29 mouse cellular contexts compared by ENCODE assay signal in the genomic region with DNA sequence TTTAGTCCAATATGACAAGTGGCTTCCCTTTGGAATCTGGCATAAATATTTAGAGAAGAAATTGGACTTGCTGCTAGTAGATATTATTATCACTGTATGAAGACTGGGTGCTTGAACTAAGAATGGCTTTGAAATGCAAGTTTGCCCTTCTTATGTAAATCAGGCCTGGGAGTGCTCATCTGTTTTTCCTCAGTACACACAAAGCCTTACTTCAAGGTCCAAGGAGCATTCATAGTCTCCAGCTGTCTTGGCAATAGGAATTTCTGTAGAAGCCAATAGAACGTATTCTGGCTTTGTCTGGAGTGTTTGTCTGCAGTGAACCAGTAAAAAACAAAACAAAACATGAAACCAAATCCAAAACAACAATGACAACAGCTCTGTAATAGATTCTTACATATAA.
DNase-seq lines count a peak whose midpoint lies in the region; ATAC-seq and TF ChIP-seq lines count a peak whose summit lies in the region.
"Had no signal": no experiment of that assay in that cellular context is flagged by ENCODE, and none has a peak within 500 bp of the region (broad histone marks: within the 10 kb centered on the region; RNA-seq: fewer than 3 reads in every experiment).

No protein-coding gene starts in this region.

- no peak for TF ChIP-seq POLR2A in kidney, adult 2 months (IDR thresholded peaks at IDR 0.05; ENCODE audit: low read depth, low read length)
- no peak for TF ChIP-seq POLR2A in brain, embryonic 14.5 days (IDR thresholded peaks at IDR 0.05; ENCODE audit: borderline replicate concordance, extremely low read depth, insufficient read depth, insufficient read length, poor library complexity, severe bottlenecking)

- H3K27me3 ChIP-seq in embryonic facial prominence, embryonic 14.5 days (replicated peaks; ENCODE audit: control insufficient read depth, insufficient read depth, low read length): no peaks in the 10 kb centered on the region
- H3K27me3 ChIP-seq in embryonic facial prominence, embryonic 10.5 days (replicated peaks; ENCODE audit: low read depth, poor library complexity, severe bottlenecking): no peaks in the 10 kb centered on the region
- H3K27me3 ChIP-seq in kidney, adult 2 months (replicated peaks; ENCODE audit: control insufficient read depth, insufficient read depth, low read length): no peaks in the 10 kb centered on the region
- no peaks in the 10 kb centered on the region for H3K27me3 ChIP-seq in kidney, embryonic 15.5 days
- H3K27me3 ChIP-seq: embryonic facial prominence, embryonic 12.5 days; hindbrain, embryonic 13.5 days; neural tube, embryonic 12.5 days had no signal

- no peak for TF ChIP-seq CTCF in kidney, adult 2 months (conservative IDR thresholded peaks at IDR 0.05; ENCODE audit: insufficient read depth, insufficient read length, low read depth, low read length)
- TF ChIP-seq CTCF in brain, embryonic 14.5 days (IDR thresholded peaks at IDR 0.05; ENCODE audit: borderline replicate concordance, extremely low read depth, insufficient read depth, insufficient read length): no peak

- DNase-seq in embryonic facial prominence, embryonic 14.5 days (ENCODE audit: low spot score): peak; percentile 0
- DNase-seq in embryonic facial prominence, embryonic 10.5 days (ENCODE audit: low spot score): no peak
- peak; percentile 52 for DNase-seq in kidney, adult 2 months
- peak; percentile 1 for DNase-seq in ES-E14 (ENCODE audit: low read depth, low spot score)
- DNase-seq in brain, embryonic 14.5 days (ENCODE audit: low read depth): peak; percentile 49
- DNase-seq in left cerebral cortex, postnatal 25 days (ENCODE audit: low spot score in 2 of 2): no peak
- DNase-seq: adrenal gland, postnatal 14 days; cerebellum, adult 18-20 months; gastrocnemius, postnatal 14 days; heart, postnatal 14 days; kidney, adult 11 months; liver; lung, adult 2 months; lung, postnatal 10 days; right cerebral cortex, adult 18-20 months; spleen, adult 18-20 months; thymus, adult 18-20 months; thymus, postnatal 25 days had no signal

- no peak overlapping the region for H3K4me3 ChIP-seq in embryonic facial prominence, embryonic 14.5 days (ENCODE audit: low read depth, low read length)
- no peak overlapping the region for H3K4me3 ChIP-seq in embryonic facial prominence, embryonic 10.5 days
- H3K4me3 ChIP-seq in kidney, adult 2 months (ENCODE audit: insufficient read depth, low read depth, low read length): no peak overlapping the region
- no peak overlapping the region for H3K4me3 ChIP-seq in kidney, embryonic 15.5 days (replicated peaks)
- no peak overlapping the region for H3K4me3 ChIP-seq in ES-E14 (ENCODE audit: insufficient read depth in 1 of 2, low read depth in 1 of 2, low read length in 2 of 2, poor library complexity in 1 of 2, severe bottlenecking in 1 of 2)
- H3K4me3 ChIP-seq: embryonic facial prominence, embryonic 12.5 days; forebrain, embryonic 10.5 days; hindbrain, embryonic 13.5 days; myocyte; neural tube, embryonic 12.5 days had no signal

- H3K9me3 ChIP-seq in embryonic facial prominence, embryonic 14.5 days (ENCODE audit: control insufficient read depth, low read length): no peaks in the 10 kb centered on the region
- H3K9me3 ChIP-seq in embryonic facial prominence, embryonic 10.5 days: no peaks in the 10 kb centered on the region
- no peaks in the 10 kb centered on the region for H3K9me3 ChIP-seq in kidney, embryonic 15.5 days (replicated peaks)
- no peaks in the 10 kb centered on the region for H3K9me3 ChIP-seq in ES-E14 (ENCODE audit: control insufficient read depth, insufficient read depth, low read depth, low read length)
- H3K9me3 ChIP-seq: embryonic facial prominence, embryonic 12.5 days; forebrain, embryonic 10.5 days; hindbrain, embryonic 13.5 days; neural tube, embryonic 12.5 days had no signal

- H3K27ac ChIP-seq in embryonic facial prominence, embryonic 14.5 days (replicated peaks; ENCODE audit: low read depth, low read length): no peak overlapping the region
- H3K27ac ChIP-seq in embryonic facial prominence, embryonic 10.5 days (replicated peaks): no peak overlapping the region
- H3K27ac ChIP-seq in kidney, adult 2 months (ENCODE audit: insufficient read depth, low read depth, low read length): no peak overlapping the region
- no peak overlapping the region for H3K27ac ChIP-seq in kidney, embryonic 15.5 days
- H3K27ac ChIP-seq in ES-E14 (ENCODE audit: insufficient read depth, low read depth, low read length, poor library complexity, severe bottlenecking): no peak overlapping the region
- H3K27ac ChIP-seq: embryonic facial prominence, embryonic 12.5 days; forebrain, embryonic 10.5 days; hindbrain, embryonic 13.5 days; kidney, postnatal 0 days; liver, embryonic 14.5 days; macrophage; neural tube, embryonic 12.5 days had no signal

- no peak for ATAC-seq in embryonic facial prominence, embryonic 14.5 days (ENCODE audit: low read depth)
- ATAC-seq in kidney, embryonic 15.5 days (replicated peaks; ENCODE audit: low FRiP score): no peak
- ATAC-seq: inflammation-experienced regulatory T-cells, adult 6 months; midbrain, embryonic 16.5 days had no signal

- intact Hi-C loops in left cerebral cortex, postnatal 25 days (cut with DNase I): no loop called here

- WGBS in embryonic facial prominence, embryonic 14.5 days: 25% methylated on average over 1 of the region's 1 CpGs
- WGBS in embryonic facial prominence, embryonic 10.5 days: 24% methylated on average over 1 of the region's 1 CpGs
- WGBS in kidney, adult 2 months: 22% methylated on average over 1 of the region's 1 CpGs
- WGBS in kidney, embryonic 15.5 days: 48% methylated on average over 1 of the region's 1 CpGs

- in situ Hi-C loops in ES-E14 (cut with MboI; ENCODE audit: low sequenced_read_pairs in 2 of 2, unreplicated experiment in 2 of 2): no loop called here

- no peaks in the 10 kb centered on the region for H3K4me1 ChIP-seq in embryonic facial prominence, embryonic 14.5 days (ENCODE audit: control insufficient read depth, insufficient read depth, low read length)
- no peaks in the 10 kb centered on the region for H3K4me1 ChIP-seq in embryonic facial prominence, embryonic 10.5 days
- no peaks in the 10 kb centered on the region for H3K4me1 ChIP-seq in kidney, adult 2 months (ENCODE audit: control insufficient read depth, insufficient read depth, low read length)
- no peaks in the 10 kb centered on the region for H3K4me1 ChIP-seq in kidney, embryonic 15.5 days
- no peaks in the 10 kb centered on the region for H3K4me1 ChIP-seq in ES-E14 (ENCODE audit: control insufficient read depth in 2 of 2, insufficient read depth in 2 of 2, low read length in 2 of 2, poor library complexity in 1 of 2)
- H3K4me1 ChIP-seq: embryonic facial prominence, embryonic 12.5 days; forebrain, embryonic 10.5 days; hindbrain, embryonic 13.5 days; neural tube, embryonic 12.5 days had no signal

- no peak overlapping the region for H3K4me2 ChIP-seq in embryonic facial prominence, embryonic 14.5 days (ENCODE audit: low read depth, low read length)
- H3K4me2 ChIP-seq in kidney, embryonic 15.5 days: no peak overlapping the region
- H3K4me2 ChIP-seq: embryonic facial prominence, embryonic 12.5 days; hindbrain, embryonic 13.5 days; neural tube, embryonic 12.5 days had no signal

- no peaks in the 10 kb centered on the region for H3K36me3 ChIP-seq in embryonic facial prominence, embryonic 14.5 days (ENCODE audit: control insufficient read depth, insufficient read depth, low read length)
- no peaks in the 10 kb centered on the region for H3K36me3 ChIP-seq in embryonic facial prominence, embryonic 10.5 days (replicated peaks)
- H3K36me3 ChIP-seq in kidney, adult 2 months (ENCODE audit: control insufficient read depth, insufficient read depth, low read length): no peaks in the 10 kb centered on the region
- H3K36me3 ChIP-seq in kidney, embryonic 15.5 days: no peaks in the 10 kb centered on the region
- H3K36me3 ChIP-seq in ES-E14 (ENCODE audit: control insufficient read depth, insufficient read depth, low read length, poor library complexity, severe bottlenecking): no peaks in the 10 kb centered on the region
- H3K36me3 ChIP-seq: embryonic facial prominence, embryonic 12.5 days; forebrain, embryonic 10.5 days; hindbrain, embryonic 13.5 days; neural tube, embryonic 12.5 days had no signal

- H3K9ac ChIP-seq in embryonic facial prominence, embryonic 14.5 days (ENCODE audit: low read depth, low read length): no peak overlapping the region
- no peak overlapping the region for H3K9ac ChIP-seq in kidney, embryonic 15.5 days
- H3K9ac ChIP-seq in ES-E14 (ENCODE audit: insufficient read depth, low read depth, low read length, poor library complexity, severe bottlenecking): no peak overlapping the region
- H3K9ac ChIP-seq: embryonic facial prominence, embryonic 12.5 days; hindbrain, embryonic 13.5 days; liver, embryonic 14.5 days; neural tube, embryonic 12.5 days had no signal

TF ChIP-seq in ES-E14, 5 proteins besides CTCF, POLR2A, EP300 and RAD21:
- TF ChIP-seq HCFC1 (IDR thresholded peaks at IDR 0.05; ENCODE audit: borderline replicate concordance, insufficient read depth, low read length) (no peak), ZNF384 (IDR thresholded peaks at IDR 0.05; ENCODE audit: low read depth, low read length) (no peak), MAFK (IDR thresholded peaks at IDR 0.05; ENCODE audit: insufficient read depth, low read depth, low read length) (no peak), ZC3H11A (IDR thresholded peaks at IDR 0.05; ENCODE audit: borderline replicate concordance, low read depth, low read length) (no peak), CHD2 (IDR thresholded peaks at IDR 0.05; ENCODE audit: low read depth, low read length) (no peak)
TF ChIP-seq in ES-E14: peak in this region for 0.

Comparison
In these comparisons a context has a peak if more than half of its experiments do, and no peak if none do; other contexts are left out.
1. DNase-seq: peak in embryonic facial prominence, embryonic 14.5 days (single experiment), kidney, adult 2 months (single experiment), ES-E14 (single experiment) and brain, embryonic 14.5 days (single experiment); none in embryonic facial prominence, embryonic 10.5 days (single experiment) and left cerebral cortex, postnatal 25 days (0 of 2).